Mouse (Mus musculus): ENCODE measurements at regions not wholly inside any gene's neighbourhood (a gene's known extent, or its start where the extent isn't known, plus 50 kb on each side); places are given as distances from the start of the nearest gene placed in this dataset.
A peak's percentile ranks its signal among the peaks of the same experiment; 100 is the strongest.

DNA sequence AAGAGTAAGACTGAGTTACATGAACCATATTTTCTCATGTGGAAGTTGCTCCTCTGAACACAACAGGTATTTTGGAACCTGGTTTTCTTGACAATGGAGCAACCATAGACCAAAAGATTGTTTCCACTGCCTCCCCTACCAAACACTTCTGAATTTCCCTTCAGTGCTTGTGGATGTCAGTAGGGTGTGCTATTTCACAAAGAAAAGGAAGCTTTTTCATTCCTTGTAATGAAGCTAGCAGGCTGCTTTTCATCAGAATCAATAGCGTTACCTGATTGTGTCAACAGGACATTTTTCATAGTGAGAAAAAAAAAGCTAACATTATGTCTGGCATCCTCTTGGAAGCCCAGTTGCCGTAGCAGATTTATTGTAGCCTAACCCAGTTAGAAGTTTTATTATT lies 124.8 kb upstream of the Kcnab1 start:
- Histone ChIP-seq H3K4me3 (ENCODE audit: low read depth, low read length) (no peak overlapping the region), H3K27ac (ENCODE audit: low read depth, low read length) (no peak overlapping the region), H3K9me3 (ENCODE audit: low read length) (no peaks in the 10 kb centered on the region), H3K9ac (replicated peaks; ENCODE audit: low read length, poor library complexity, severe bottlenecking) (no peak overlapping the region), H3K4me1 (ENCODE audit: insufficient read depth, low read length) (no peaks in the 10 kb centered on the region), H3K4me2 (ENCODE audit: low read depth, low read length, poor library complexity, severe bottlenecking) (no peak overlapping the region), H3K36me3 (ENCODE audit: insufficient read depth, low read length) (no peaks in the 10 kb centered on the region), H3K27me3 (ENCODE audit: insufficient read depth, low read length) (no peaks in the 10 kb centered on the region)
- ATAC-seq (ENCODE audit: low FRiP score) (no peak), DNase-seq (ENCODE audit: low spot score) (peak; percentile 64)
- WGBS: 54% methylated on average over 2 of the region's 2 CpGs
- peak; percentile 81 for TF ChIP-seq CTCF (IDR thresholded peaks at IDR 0.05)

DNA sequence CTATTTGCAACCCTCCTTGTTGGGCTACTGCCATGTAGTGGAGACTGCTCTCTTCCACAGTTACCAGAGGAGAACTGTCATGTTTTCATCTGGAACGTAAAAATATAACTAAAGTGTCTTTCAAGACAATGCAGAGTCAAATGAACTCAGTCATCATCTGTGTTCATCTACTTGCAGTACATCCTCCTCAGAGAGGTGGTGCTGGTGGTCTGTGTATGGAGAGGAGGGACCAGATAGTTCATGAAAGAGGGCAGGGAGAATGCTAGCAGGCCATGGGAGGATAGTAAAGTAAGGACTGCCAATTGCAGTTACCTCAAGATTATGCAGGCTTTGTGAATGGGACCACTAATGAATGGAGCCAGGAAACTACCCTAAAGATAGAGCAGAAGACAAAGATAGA lies 121.5 kb upstream of the Kcnab1 start:
- DNase-seq (ENCODE audit: low spot score): no peak

DNA sequence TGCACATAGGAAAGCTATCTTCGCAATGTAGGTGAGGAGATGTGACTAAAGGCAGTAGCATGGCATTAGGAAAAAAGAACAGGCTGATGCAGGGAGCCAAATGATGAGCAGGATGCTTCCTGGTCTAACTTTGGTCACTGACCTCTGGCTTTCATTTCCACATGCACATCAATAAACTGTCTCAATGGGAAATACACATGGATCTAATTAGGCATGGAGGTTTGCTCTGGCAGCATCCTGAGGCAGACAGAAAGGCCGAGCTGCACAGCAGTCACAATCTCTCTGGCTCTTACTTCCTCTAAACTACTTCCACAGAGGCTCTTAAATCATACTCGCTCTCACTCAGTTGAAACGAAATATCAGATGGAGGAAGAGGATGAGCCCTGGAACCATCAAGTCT lies 112.7 kb upstream of the Kcnab1 start:
- no peaks in the 10 kb centered on the region for H3K36me3 ChIP-seq (ENCODE audit: insufficient read depth, low read length)
- no peaks in the 10 kb centered on the region for H3K27me3 ChIP-seq (ENCODE audit: insufficient read depth, low read length)
- 72% methylated on average over 4 of the region's 4 CpGs for WGBS
- H3K9me3 ChIP-seq (ENCODE audit: low read length): no peaks in the 10 kb centered on the region
- H3K9ac ChIP-seq (replicated peaks; ENCODE audit: low read length, poor library complexity, severe bottlenecking): no peak overlapping the region
- H3K4me2 ChIP-seq (ENCODE audit: low read depth, low read length, poor library complexity, severe bottlenecking): no peak overlapping the region
- no peak for TF ChIP-seq CTCF (IDR thresholded peaks at IDR 0.05)
- ATAC-seq (ENCODE audit: low FRiP score): no peak
- no peak for DNase-seq (ENCODE audit: low spot score)
- no peak overlapping the region for H3K27ac ChIP-seq (ENCODE audit: low read depth, low read length)
- H3K4me3 ChIP-seq (ENCODE audit: low read depth, low read length): no peak overlapping the region
- no peaks in the 10 kb centered on the region for H3K4me1 ChIP-seq (ENCODE audit: insufficient read depth, low read length)

More for the DNA sequence above, 121.5 kb upstream of the Kcnab1 start:
- Histone ChIP-seq H3K9ac (replicated peaks; ENCODE audit: low read length, poor library complexity, severe bottlenecking) (no peak overlapping the region), H3K9me3 (ENCODE audit: low read length) (no peaks in the 10 kb centered on the region), H3K4me2 (ENCODE audit: low read depth, low read length, poor library complexity, severe bottlenecking) (no peak overlapping the region), H3K4me3 (ENCODE audit: low read depth, low read length) (no peak overlapping the region), H3K27me3 (ENCODE audit: insufficient read depth, low read length) (no peaks in the 10 kb centered on the region), H3K27ac (ENCODE audit: low read depth, low read length) (no peak overlapping the region), H3K4me1 (ENCODE audit: insufficient read depth, low read length) (no peaks in the 10 kb centered on the region), H3K36me3 (ENCODE audit: insufficient read depth, low read length) (no peaks in the 10 kb centered on the region)
- TF ChIP-seq CTCF (IDR thresholded peaks at IDR 0.05): peak; percentile 76
- WGBS: 77% methylated on average over 1 of the region's 1 CpGs
- ATAC-seq (ENCODE audit: low FRiP score): no peak

DNA sequence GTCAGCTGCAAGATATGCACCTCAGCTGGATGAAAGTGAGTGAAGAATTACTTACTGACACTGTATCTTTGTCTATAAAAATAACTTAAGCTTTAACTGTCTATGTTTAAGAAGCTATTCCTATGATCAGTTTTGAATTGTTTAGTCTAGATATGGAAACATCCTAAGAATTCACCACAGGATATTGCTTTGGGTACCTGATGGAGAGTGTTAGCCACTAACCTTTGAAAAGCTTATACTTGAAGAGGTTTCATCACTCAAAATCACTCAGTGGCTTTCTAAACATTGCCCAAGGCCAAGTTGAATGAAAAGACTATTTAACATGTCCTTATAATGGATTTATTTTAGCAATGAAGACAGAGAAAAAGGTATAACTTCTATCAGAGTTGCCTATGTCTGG lies 111.6 kb upstream of the Kcnab1 start:
- H3K9ac ChIP-seq (replicated peaks; ENCODE audit: low read length, poor library complexity, severe bottlenecking): no peak overlapping the region
- H3K4me3 ChIP-seq (ENCODE audit: low read depth, low read length): no peak overlapping the region
- no peaks in the 10 kb centered on the region for H3K27me3 ChIP-seq (ENCODE audit: insufficient read depth, low read length)
- TF ChIP-seq CTCF (IDR thresholded peaks at IDR 0.05): no peak
- DNase-seq (ENCODE audit: low spot score): no peak
- no peak overlapping the region for H3K4me2 ChIP-seq (ENCODE audit: low read depth, low read length, poor library complexity, severe bottlenecking)
- H3K27ac ChIP-seq (ENCODE audit: low read depth, low read length): no peak overlapping the region
- no peaks in the 10 kb centered on the region for H3K9me3 ChIP-seq (ENCODE audit: low read length)
- ATAC-seq (ENCODE audit: low FRiP score): no peak
- no peaks in the 10 kb centered on the region for H3K36me3 ChIP-seq (ENCODE audit: insufficient read depth, low read length)
- no peaks in the 10 kb centered on the region for H3K4me1 ChIP-seq (ENCODE audit: insufficient read depth, low read length)

DNA sequence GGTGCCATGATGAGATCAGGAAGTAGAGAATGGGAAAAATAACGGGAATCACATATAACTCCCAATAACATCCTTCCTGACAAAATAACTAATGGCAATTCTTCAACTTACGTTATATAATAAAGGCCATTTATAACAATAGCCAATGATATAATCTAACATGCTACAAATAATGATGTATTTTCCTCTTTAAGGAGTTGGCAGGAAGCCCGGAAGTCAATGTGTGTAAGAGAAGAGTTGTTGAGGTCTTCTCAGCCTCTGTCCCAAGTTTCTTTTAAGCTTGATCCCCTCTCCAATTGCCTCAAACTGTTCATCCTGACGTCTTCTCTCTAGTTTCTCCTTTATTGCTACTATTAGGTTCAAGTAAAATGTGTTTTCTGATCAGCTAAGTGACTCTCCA lies 108.1 kb upstream of the Kcnab1 start:
- Histone ChIP-seq H3K4me2 (ENCODE audit: low read depth, low read length, poor library complexity, severe bottlenecking) (no peak overlapping the region), H3K9me3 (ENCODE audit: low read length) (no peaks in the 10 kb centered on the region), H3K9ac (replicated peaks; ENCODE audit: low read length, poor library complexity, severe bottlenecking) (no peak overlapping the region), H3K27me3 (ENCODE audit: insufficient read depth, low read length) (no peaks in the 10 kb centered on the region), H3K4me1 (ENCODE audit: insufficient read depth, low read length) (no peaks in the 10 kb centered on the region), H3K27ac (ENCODE audit: low read depth, low read length) (no peak overlapping the region), H3K4me3 (ENCODE audit: low read depth, low read length) (no peak overlapping the region), H3K36me3 (ENCODE audit: insufficient read depth, low read length) (no peaks in the 10 kb centered on the region)
- DNase-seq (ENCODE audit: low spot score) (no peak), ATAC-seq (ENCODE audit: low FRiP score) (no peak)
- WGBS: 76% methylated on average over 4 of the region's 4 CpGs
- TF ChIP-seq CTCF (IDR thresholded peaks at IDR 0.05): no peak

DNA sequence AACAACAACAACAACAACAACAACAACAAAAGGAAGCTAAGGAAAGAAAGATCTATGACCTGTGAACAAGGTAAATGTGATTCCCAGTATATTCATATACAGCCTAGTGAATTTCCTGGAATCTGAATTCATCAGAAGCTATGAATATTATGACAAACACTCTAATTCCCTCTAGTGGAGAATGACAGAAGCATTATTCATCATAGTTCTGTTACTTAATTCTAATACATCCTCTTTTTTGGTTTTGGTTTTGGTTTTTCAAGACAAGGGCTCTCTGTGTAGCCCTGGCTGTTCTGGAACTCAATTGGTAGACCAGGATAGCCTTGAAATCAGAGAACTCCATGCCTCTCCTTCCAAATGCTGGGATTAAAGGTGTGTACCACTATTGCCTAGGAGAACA lies 106.6 kb upstream of the Kcnab1 start:
- DNase-seq (ENCODE audit: low spot score) (no peak), ATAC-seq (ENCODE audit: low FRiP score) (no peak)
- Histone ChIP-seq H3K27ac (ENCODE audit: low read depth, low read length) (no peak overlapping the region), H3K9me3 (ENCODE audit: low read length) (no peaks in the 10 kb centered on the region), H3K4me2 (ENCODE audit: low read depth, low read length, poor library complexity, severe bottlenecking) (no peak overlapping the region), H3K36me3 (ENCODE audit: insufficient read depth, low read length) (no peaks in the 10 kb centered on the region), H3K9ac (replicated peaks; ENCODE audit: low read length, poor library complexity, severe bottlenecking) (no peak overlapping the region), H3K4me3 (ENCODE audit: low read depth, low read length) (no peak overlapping the region), H3K27me3 (ENCODE audit: insufficient read depth, low read length) (no peaks in the 10 kb centered on the region), H3K4me1 (ENCODE audit: insufficient read depth, low read length) (no peaks in the 10 kb centered on the region)
- TF ChIP-seq CTCF (IDR thresholded peaks at IDR 0.05): no peak

DNA sequence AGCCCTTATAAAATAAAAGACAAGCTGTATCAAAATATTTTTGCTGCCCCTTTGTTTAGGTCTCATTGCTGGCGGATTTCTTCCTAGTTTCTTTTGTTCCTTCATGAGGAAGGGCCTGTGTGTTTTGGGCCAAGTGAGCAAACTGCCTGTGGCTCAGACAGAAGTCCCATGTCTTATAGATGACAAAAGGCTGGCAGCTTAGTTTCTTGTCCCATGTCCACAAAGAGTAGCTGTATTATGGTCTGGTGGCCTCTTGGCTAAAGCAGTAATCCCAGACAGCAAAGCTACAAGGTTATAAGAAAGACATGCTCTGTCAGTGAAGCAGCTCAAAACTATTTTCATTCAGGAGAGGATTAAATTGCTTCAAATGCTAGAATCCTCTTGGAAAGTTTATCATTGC lies 103.1 kb upstream of the Kcnab1 start:
- ATAC-seq (ENCODE audit: low FRiP score) (no peak), DNase-seq (ENCODE audit: low spot score) (no peak)
- 53% methylated on average over 1 of the region's 1 CpGs for WGBS

More for the DNA sequence above, 103.1 kb upstream of the Kcnab1 start:
- no peaks in the 10 kb centered on the region for H3K9me3 ChIP-seq (ENCODE audit: low read length)
- TF ChIP-seq CTCF (IDR thresholded peaks at IDR 0.05): no peak
- H3K36me3 ChIP-seq (ENCODE audit: insufficient read depth, low read length): no peaks in the 10 kb centered on the region
- H3K9ac ChIP-seq (replicated peaks; ENCODE audit: low read length, poor library complexity, severe bottlenecking): no peak overlapping the region
- no peaks in the 10 kb centered on the region for H3K27me3 ChIP-seq (ENCODE audit: insufficient read depth, low read length)
- H3K4me1 ChIP-seq (ENCODE audit: insufficient read depth, low read length): no peaks in the 10 kb centered on the region
- no peak overlapping the region for H3K4me2 ChIP-seq (ENCODE audit: low read depth, low read length, poor library complexity, severe bottlenecking)
- no peak overlapping the region for H3K27ac ChIP-seq (ENCODE audit: low read depth, low read length)
- H3K4me3 ChIP-seq (ENCODE audit: low read depth, low read length): no peak overlapping the region

All from midbrain, postnatal 0 days (tissue).